Mouse (Mus musculus) CH12.LX (cell line): ENCODE results near the gene Mettl26. TPM values are rescaled to one million over a fixed set of nuclear protein-coding genes. Genes with fewer than 3 reads are reported as not detected.

ENCODE experiments used
- DNase-seq: peaks from one replicate; pipeline ENCODE4 v3.0.0-alpha.2; 2013; ENCODE audit errors: extremely low read depth
- H3K27ac ChIP-seq: 2 replicates; pipeline ENCODE4 v1.5.1; 2012; ENCODE audit warnings: low read depth, mild to moderate bottlenecking, control low read depth, moderate library complexity; ENCODE audit not compliant: insufficient read depth
- H3K27me3 ChIP-seq: replicated peaks from 2 replicates; pipeline ENCODE3; 2012; ENCODE audit warnings: inconsistent platforms
- H3K36me3 ChIP-seq, 2 experiments: replicated peaks in 1 of 2; 2 replicates each; pipeline versions ENCODE3 to v1.6.1; 2012; ENCODE audit warnings: inconsistent platforms in 1 of 2, low read length in 1 of 2, mild to moderate bottlenecking in 1 of 2, mixed read lengths in 1 of 2, moderate library complexity in 1 of 2; ENCODE audit not compliant: control insufficient read depth in 1 of 2, insufficient read depth in 1 of 2
- H3K4me1 ChIP-seq, 2 experiments: 2 replicates each; pipeline ENCODE4 v1.6.1; 2012; ENCODE audit warnings: inconsistent platforms in 1 of 2, moderate library complexity in 1 of 2; ENCODE audit not compliant: insufficient read depth in 2 of 2, control insufficient read depth in 1 of 2
- H3K4me2 ChIP-seq: 2 replicates; pipeline ENCODE4 v1.6.1; 2012; ENCODE audit warnings: low read depth, mild to moderate bottlenecking, control low read depth; ENCODE audit not compliant: poor library complexity, insufficient read depth, severe bottlenecking
- H3K4me3 ChIP-seq, 3 experiments: fragments of 150-350 bp in 1 of 3; sonication (generic) in 1 of 3; replicated peaks in 1 of 3; 2 replicates each; pipeline versions ENCODE3 to v1.5.1; 2011 to 2012; ENCODE audit warnings: low read depth in 2 of 3, low read length in 2 of 3, mild to moderate bottlenecking in 2 of 3, moderate library complexity in 2 of 3, control low read depth in 1 of 3, improper control_type of control experiment in 1 of 3, inconsistent platforms in 1 of 3, mixed read lengths in 1 of 3; ENCODE audit not compliant: poor library complexity in 1 of 3
- H3K79me2 ChIP-seq: replicated peaks from 2 replicates; pipeline ENCODE4 v1.6.1; 2012; ENCODE audit warnings: mild to moderate bottlenecking, moderate library complexity; ENCODE audit not compliant: control insufficient read depth, poor library complexity, insufficient read depth, severe bottlenecking; ENCODE audit errors: extremely low read depth
- H3K9ac ChIP-seq: 2 replicates; pipeline ENCODE4 v1.6.1; 2012; ENCODE audit warnings: low read depth, mild to moderate bottlenecking, control low read depth, moderate library complexity; ENCODE audit not compliant: insufficient read depth
- H3K9me3 ChIP-seq: replicated peaks from 2 replicates; pipeline ENCODE3; 2012; ENCODE audit warnings: low read length, inconsistent platforms, mixed read lengths
- BHLHE40 ChIP-seq: IDR thresholded peaks from 2 replicates; pipeline ENCODE4 v1.6.1; 2011; ENCODE audit warnings: mild to moderate bottlenecking, low read depth, low read length, improper control_type of control experiment
- CHD1 ChIP-seq: IDR thresholded peaks from 2 replicates; pipeline ENCODE4 v1.6.1; 2012; ENCODE audit warnings: low read depth, low read length, improper control_type of control experiment, inconsistent platforms
- CHD2 ChIP-seq: IDR thresholded peaks from 2 replicates; pipeline ENCODE4 v1.6.1; 2011; ENCODE audit warnings: low read length, improper control_type of control experiment
- CTCF ChIP-seq, 2 experiments: IDR thresholded peaks in 1 of 2; conservative IDR thresholded peaks in 1 of 2; 2 replicates each; pipeline ENCODE4 v1.5.1; 2011 to 2012; ENCODE audit warnings: low read depth in 2 of 2, low read length in 2 of 2, improper control_type of control experiment in 1 of 2, inconsistent platforms in 1 of 2, mild to moderate bottlenecking in 1 of 2, moderate library complexity in 1 of 2
- E2F4 ChIP-seq: IDR thresholded peaks from 2 replicates; pipeline ENCODE4 v1.6.1; 2011; ENCODE audit warnings: low read depth, low read length, improper control_type of control experiment; ENCODE audit not compliant: insufficient replicate concordance
- ELF1 ChIP-seq: IDR thresholded peaks from 2 replicates; pipeline ENCODE4 v1.6.1; 2014; ENCODE audit warnings: low read depth, mild to moderate bottlenecking, inconsistent platforms, low read length, improper control_type of control experiment
- EP300 ChIP-seq: IDR thresholded peaks from 2 replicates; pipeline ENCODE4 v1.6.1; 2011; ENCODE audit warnings: low read length, improper control_type of control experiment
- HCFC1 ChIP-seq: IDR thresholded peaks from 2 replicates; pipeline ENCODE4 v1.6.1; 2012; ENCODE audit warnings: low read depth, mild to moderate bottlenecking, inconsistent platforms, low read length, improper control_type of control experiment
- IRF4 ChIP-seq: IDR thresholded peaks from 2 replicates; pipeline ENCODE4 v1.6.1; 2014; ENCODE audit warnings: low read depth, mild to moderate bottlenecking, inconsistent platforms, low read length, improper control_type of control experiment
- JUN ChIP-seq: IDR thresholded peaks from 2 replicates; pipeline ENCODE4 v1.6.1; 2011; ENCODE audit warnings: low read depth, mild to moderate bottlenecking, low read length, improper control_type of control experiment, moderate library complexity; ENCODE audit not compliant: insufficient read depth
- MAFK ChIP-seq: IDR thresholded peaks from 2 replicates; pipeline ENCODE4 v1.6.1; 2011; ENCODE audit warnings: low read length, improper control_type of control experiment; ENCODE audit not compliant: insufficient replicate concordance
- MYC ChIP-seq: IDR thresholded peaks from 2 replicates; pipeline ENCODE4 v1.6.1; 2011; ENCODE audit warnings: low read depth, mild to moderate bottlenecking, improper control_type of control experiment, low read length
- PAX5 ChIP-seq: IDR thresholded peaks from 2 replicates; pipeline ENCODE4 v1.6.1; 2012; ENCODE audit warnings: low read length, inconsistent platforms, mixed read lengths
- POLR2A ChIP-seq: IDR thresholded peaks from 2 replicates; pipeline ENCODE4 v1.6.1; 2011; ENCODE audit warnings: low read depth, mild to moderate bottlenecking, improper control_type of control experiment, low read length
- RAD21 ChIP-seq: IDR thresholded peaks from 2 replicates; pipeline ENCODE4 v1.6.1; 2011; ENCODE audit warnings: low read depth, mild to moderate bottlenecking, low read length, improper control_type of control experiment, moderate library complexity
- RCOR1 ChIP-seq: conservative IDR thresholded peaks from 2 replicates; pipeline ENCODE4 v1.6.1; 2012; ENCODE audit warnings: low read depth, mild to moderate bottlenecking, inconsistent platforms, low read length, improper control_type of control experiment
- UBTF ChIP-seq: IDR thresholded peaks from 2 replicates; pipeline ENCODE4 v1.6.1; 2012; ENCODE audit warnings: low read depth, mild to moderate bottlenecking, inconsistent platforms, low read length, improper control_type of control experiment, moderate library complexity
- USF2 ChIP-seq: conservative IDR thresholded peaks from 2 replicates; pipeline ENCODE4 v1.6.1; 2011; ENCODE audit warnings: low read depth, low read length, improper control_type of control experiment
- ZC3H11A ChIP-seq: IDR thresholded peaks from 2 replicates; pipeline ENCODE4 v1.6.1; 2012; ENCODE audit warnings: low read depth, mild to moderate bottlenecking, inconsistent platforms, low read length, improper control_type of control experiment
- ZKSCAN1 ChIP-seq: IDR thresholded peaks from 2 replicates; pipeline ENCODE4 v1.6.1; 2012; ENCODE audit warnings: low read depth, inconsistent platforms, low read length, improper control_type of control experiment, borderline replicate concordance
- ZMIZ1 ChIP-seq: IDR thresholded peaks from 2 replicates; pipeline ENCODE4 v1.6.1; 2012; ENCODE audit warnings: low read depth, mild to moderate bottlenecking, inconsistent platforms, low read length, improper control_type of control experiment
- dilution Hi-C: fragments of 300-500 bp; cut with MboI; formaldehyde crosslinking; loops from 2 replicates; pipeline ENCODE4 v1.14.3; 2020; ENCODE audit warnings: low sequenced_read_pairs; ENCODE audit not compliant: extremely low pct_unique_long_range_greater_than_20kb, extremely low pct_ligation_motif_present
- in situ Hi-C: fragments of 300-500 bp; cut with MboI; formaldehyde crosslinking; loops from 3 replicates; pipeline ENCODE4 v1.14.3; 2019; ENCODE audit warnings: low sequenced_read_pairs, low pct_ligation_motif_present, low pct_unique_long_range_greater_than_20kb, mixed read lengths
- polyA plus RNA-seq: library from polyadenylated mRNA; unstranded; fragments of >175 nt; gene quantifications from 2 replicates; pipeline ENCODE4 v1.2.1, GENCODE M21; 2012; ENCODE audit warnings: low read depth; ENCODE audit not compliant: insufficient read length
- total RNA-seq, 2 experiments: library from RNA; depleted of rRNA; stranded (reverse); fragments of 300-350 nt in 1 of 2; fragments of >200 nt in 1 of 2; gene quantifications; 2 replicates each; pipeline ENCODE4 v1.2.3; 2012 to 2014

Mettl26 gene
- total and polyA plus RNA-seq, 3 experiments, result 29.8 to 52.5 (median 33.0) TPM

DNA sequence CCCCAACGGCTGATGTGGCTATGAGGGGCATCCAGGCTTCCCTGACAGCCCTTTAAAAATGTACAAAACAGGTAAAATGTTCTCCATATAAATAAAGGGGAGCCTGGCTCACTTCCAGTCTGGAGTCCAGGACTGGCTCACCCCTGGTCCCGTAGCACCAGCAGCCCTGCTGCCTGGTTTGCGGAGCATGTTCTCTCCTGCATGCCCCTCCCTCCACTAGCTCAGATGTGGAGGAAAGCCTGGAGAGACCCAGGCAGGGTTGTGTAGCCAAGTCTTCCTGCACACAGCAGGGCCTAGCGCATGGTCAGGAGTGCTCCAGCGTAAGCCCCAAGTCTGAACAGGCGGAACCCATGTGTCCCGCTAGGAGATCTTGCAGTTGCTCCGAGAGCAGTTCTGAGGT, 8.4 kb downstream of the Mettl26 start:
- H3K9ac ChIP-seq, result no peak overlapping the region
- no peaks in the 10 kb centered on the region for H3K79me2 ChIP-seq
- no peak overlapping the region for H3K4me2 ChIP-seq
- no peak overlapping the region for H3K27ac ChIP-seq
- DNase-seq, result no peak
- TF ChIP-seq HCFC1, result no peak
- no peak for TF ChIP-seq POLR2A
- no peak for TF ChIP-seq ZKSCAN1
- no peak for TF ChIP-seq MAFK
- no peak for TF ChIP-seq BHLHE40
- H3K4me1 ChIP-seq, result peaks cover 0 to 5% of the 10 kb centered on the region in 2 experiments; a peak in 1 of 4 replicates
- in situ Hi-C loops, result loop anchor here (5.0 kb wide), 3 partner anchors 34 to 209 kb away; partner anchors contain the start of genes Decr2 and Rab40c
- peaks cover 61 to 98% of the 10 kb centered on the region in 2 experiments for H3K36me3 ChIP-seq
- H3K27me3 ChIP-seq, result no peaks in the 10 kb centered on the region
- no peak overlapping the region for H3K4me3 ChIP-seq
- H3K9me3 ChIP-seq, result no peaks in the 10 kb centered on the region
- dilution Hi-C loops, result no loop called here

DNA sequence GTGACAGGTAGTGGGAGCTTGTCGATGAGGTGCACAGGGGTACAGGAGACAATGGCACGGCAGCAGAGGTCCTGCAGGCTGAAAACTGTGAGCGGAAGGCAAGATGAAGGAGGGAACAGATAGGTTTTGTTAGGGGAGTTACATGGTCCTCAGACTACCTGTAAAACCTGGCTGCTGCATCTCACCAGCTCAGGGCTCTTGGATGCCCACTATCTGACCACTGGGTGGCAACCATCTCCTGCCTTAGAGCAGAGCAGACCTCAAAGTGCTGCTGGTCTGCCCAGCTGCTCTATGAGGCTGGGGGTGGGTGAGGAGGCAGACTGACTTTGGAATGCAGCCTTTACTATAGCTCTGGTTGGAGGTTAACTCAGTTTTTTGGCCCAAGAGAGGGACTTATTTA, 8.9 kb downstream of the Mettl26 start:
- no peak overlapping the region for H3K9ac ChIP-seq
- no peaks in the 10 kb centered on the region for H3K27me3 ChIP-seq
- TF ChIP-seq PAX5 (no peak), RCOR1 (no peak), CTCF (conservative IDR thresholded peaks at IDR 0.05 in 1 of 2, IDR thresholded peaks at IDR 0.05 in 1 of 2; ENCODE audit: low read depth in 2 of 2, low read length in 2 of 2) (peak in 1 of 2 experiments; percentile 36; a peak in 2 of 4 replicates), USF2 (no peak)
- no peak for DNase-seq
- no peak overlapping the region for H3K27ac ChIP-seq
- H3K4me1 ChIP-seq, result peaks cover 0 to 5% of the 10 kb centered on the region in 2 experiments; a peak in 1 of 4 replicates
- H3K4me3 ChIP-seq, result no peak overlapping the region
- no peaks in the 10 kb centered on the region for H3K79me2 ChIP-seq
- no peak overlapping the region for H3K4me2 ChIP-seq
- H3K9me3 ChIP-seq, result no peaks in the 10 kb centered on the region
- dilution Hi-C loops, result no loop called here
- peaks cover 56 to 96% of the 10 kb centered on the region in 2 experiments for H3K36me3 ChIP-seq
- in situ Hi-C loops, result loop anchor here (5.0 kb wide), 3 partner anchors 33 to 208 kb away; partner anchors contain the start of genes Decr2 and Rab40c

DNA sequence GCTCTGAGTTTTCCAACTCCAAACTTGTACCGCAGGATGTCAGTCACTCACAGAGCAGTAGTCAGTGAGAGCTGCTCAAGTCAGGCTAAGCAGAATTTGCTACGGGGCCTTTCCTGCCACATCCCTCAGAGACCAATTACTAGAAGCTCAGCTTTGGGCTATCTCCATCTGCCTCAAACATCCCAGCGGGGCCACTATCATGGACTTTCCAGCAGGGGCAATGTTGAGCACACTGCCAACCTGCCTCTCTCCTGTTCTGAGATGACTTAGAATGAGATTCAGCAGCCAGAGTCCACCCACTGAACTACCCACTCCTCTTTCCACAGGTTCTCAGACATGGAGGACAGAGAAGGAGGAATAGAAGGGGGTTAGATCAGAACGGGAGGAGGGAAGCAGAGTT, 10.8 kb downstream of the Mettl26 start:
- in situ Hi-C loops (no loop called here), dilution Hi-C loops (no loop called here)
- H3K27ac ChIP-seq, result no peak overlapping the region
- no peaks in the 10 kb centered on the region for H3K79me2 ChIP-seq
- peak; percentile 57 for DNase-seq
- peaks cover 0 to 5% of the 10 kb centered on the region in 2 experiments; a peak in 1 of 4 replicates for H3K4me1 ChIP-seq
- H3K4me3 ChIP-seq, result no peak overlapping the region
- peak; percentile 48 to 66; a peak in 3 of 4 replicates for TF ChIP-seq CTCF (conservative IDR thresholded peaks at IDR 0.05 in 1 of 2, IDR thresholded peaks at IDR 0.05 in 1 of 2; ENCODE audit: low read depth in 2 of 2, low read length in 2 of 2)
- no peak for TF ChIP-seq ZMIZ1
- TF ChIP-seq RAD21, result peak; percentile 23
- no peak for TF ChIP-seq MYC
- no peak for TF ChIP-seq CHD1
- TF ChIP-seq E2F4, result no peak
- no peak for TF ChIP-seq UBTF
- TF ChIP-seq ELF1, result no peak
- TF ChIP-seq IRF4, result no peak
- no peak for TF ChIP-seq JUN
- TF ChIP-seq HCFC1, result no peak
- TF ChIP-seq ZC3H11A, result no peak
- no peak for TF ChIP-seq EP300
- no peak for TF ChIP-seq CHD2
- TF ChIP-seq PAX5, result no peak
- no peak overlapping the region for H3K9ac ChIP-seq
- no peaks in the 10 kb centered on the region for H3K9me3 ChIP-seq
- no peak overlapping the region for H3K4me2 ChIP-seq
- peaks cover 53 to 95% of the 10 kb centered on the region in 2 experiments for H3K36me3 ChIP-seq
- H3K27me3 ChIP-seq, result no peaks in the 10 kb centered on the region
